Mouse (Mus musculus): ENCODE data around the gene Alk.
A peak's percentile ranks its signal among the peaks of the same experiment; 100 is the strongest.

The Alk gene

GRCm38 (mm10) chr17:71965733-71966606 is 638.5 kb downstream of the Alk start:
- DNase-seq, result peak; percentile 23

- DNase-seq, result no peak
Measured at GRCm38 (mm10) chr17:71964610-71965009, 639.8 kb downstream of the Alk start.

- no peak for DNase-seq
Measured at GRCm38 (mm10) chr17:71962746-71963145, 641.7 kb downstream of the Alk start.

- no peak for DNase-seq
Measured at GRCm38 (mm10) chr17:71955011-71955410, 649.4 kb downstream of the Alk start.

- DNase-seq, result no peak
Measured at GRCm38 (mm10) chr17:71954217-71954844, 650.1 kb downstream of the Alk start.

- DNase-seq, result no peak
Measured at GRCm38 (mm10) chr17:71950968-71951367, 653.5 kb downstream of the Alk start.

- DNase-seq, result no peak
Measured at GRCm38 (mm10) chr17:71948687-71949086, 655.7 kb downstream of the Alk start.

- DNase-seq, result no peak
Measured at GRCm38 (mm10) chr17:71947452-71947851, 657.0 kb downstream of the Alk start.

GRCm38 (mm10) chr17:71944020-71944419 is 660.4 kb downstream of the Alk start:
- DNase-seq, result no peak

- DNase-seq, result peak; percentile 24
Measured at GRCm38 (mm10) chr17:71942052-71942451, 662.4 kb downstream of the Alk start.

GRCm38 (mm10) chr17:71941436-71941835 is 663.0 kb downstream of the Alk start:
- no peak for DNase-seq

GRCm38 (mm10) chr17:71936681-71937080 is 667.7 kb downstream of the Alk start:
- no peak for DNase-seq

GRCm38 (mm10) chr17:71935837-71936236 is 668.6 kb downstream of the Alk start:
- DNase-seq, result no peak

GRCm38 (mm10) chr17:71935336-71935735 is 669.1 kb downstream of the Alk start:
- DNase-seq, result no peak

GRCm38 (mm10) chr17:71914941-71915340 is 689.5 kb downstream of the Alk start:
- DNase-seq, result no peak

- DNase-seq, result no peak
Measured at GRCm38 (mm10) chr17:71914541-71914940, 689.9 kb downstream of the Alk start.

GRCm38 (mm10) chr17:71913188-71913587 is 691.2 kb downstream of the Alk start:
- no peak for DNase-seq

- DNase-seq, result peak; percentile 50
Measured at GRCm38 (mm10) chr17:71909107-71909506, 695.3 kb downstream of the Alk start.

- no peak for DNase-seq
Measured at GRCm38 (mm10) chr17:71881369-71881768, 723.1 kb downstream of the Alk start.

- no peak for DNase-seq
Measured at GRCm38 (mm10) chr17:71875492-71875891, 728.9 kb downstream of the Alk start.

GRCm38 (mm10) chr17:71874795-71875194 is 729.6 kb downstream of the Alk start:
- no peak for DNase-seq

GRCm38 (mm10) chr17:71874077-71874476 is 730.4 kb downstream of the Alk start:
- DNase-seq, result peak; percentile 68

- peak; percentile 60 for DNase-seq
Measured at GRCm38 (mm10) chr17:71872976-71873375, 731.5 kb downstream of the Alk start.

GRCm38 (mm10) chr17:71871981-71872380 is 732.4 kb downstream of the Alk start:
- DNase-seq, result no peak
